Comparison of ENCODE assay signal across 8 mouse cellular contexts in genomic region chr12:80834156-80834900, GRCm38 (mm10). TPM values are rescaled to one million over a fixed set of nuclear protein-coding genes. Genes with fewer than 3 reads are reported as not detected.
DNase-seq lines count a peak whose midpoint lies in the region; ATAC-seq lines count a peak whose summit lies in the region.

No protein-coding gene starts in this region.

- H3K4me2 ChIP-seq in stomach, embryonic 16.5 days (ENCODE audit: low read depth, low read length), result no peak overlapping the region

- H3K27ac ChIP-seq in stomach, embryonic 16.5 days (ENCODE audit: low read length), result peak overlapping the region; percentile 69; the same call in 1 of the 2 replicates

- no peaks in the 10 kb centered on the region for H3K9me3 ChIP-seq in stomach, embryonic 16.5 days (replicated peaks; ENCODE audit: control insufficient read depth, low read length)

- intact Hi-C loops in left cerebral cortex, postnatal 36 days (cut with DNase I), result no loop called here

- peak; percentile 73; the same call in 1 of the 2 replicates for ATAC-seq in stomach, embryonic 16.5 days (ENCODE audit: insufficient read depth, low FRiP score)

- WGBS in stomach, embryonic 16.5 days, result 75% methylated on average over 3 of the region's 3 CpGs

- H3K9ac ChIP-seq in stomach, embryonic 16.5 days (ENCODE audit: low read length), result no peak overlapping the region

- H3K36me3 ChIP-seq in stomach, embryonic 16.5 days (ENCODE audit: control insufficient read depth, insufficient read depth, low read length), result no peaks in the 10 kb centered on the region

- DNase-seq in ovary, postnatal 36 days (ENCODE audit: low spot score), result peak; percentile 27
- DNase-seq in ovary, postnatal 14 days (ENCODE audit: low spot score), result no peak
- peak; percentile 69 for DNase-seq in cerebellum, adult 9-11 months
- peak; percentile 46 to 56 for DNase-seq in kidney, postnatal 4 days
- no peak for DNase-seq in neural tube, embryonic 10.5 days (ENCODE audit: extremely low spot score, low spot score)
- no peak for DNase-seq in embryo, embryonic 10 days (ENCODE audit: low spot score)
- no peak for DNase-seq in left cerebral cortex, postnatal 36 days (ENCODE audit: low spot score in 2 of 2)

- H3K4me3 ChIP-seq in stomach, embryonic 16.5 days (replicated peaks; ENCODE audit: low read length), result no peak overlapping the region

- H3K27me3 ChIP-seq in stomach, embryonic 16.5 days (ENCODE audit: control insufficient read depth, insufficient read depth, low read length), result no peaks in the 10 kb centered on the region

- peaks cover 22% of the 10 kb centered on the region for H3K4me1 ChIP-seq in stomach, embryonic 16.5 days (ENCODE audit: control insufficient read depth, insufficient read depth, low read length)

RNA-seq across cellular contexts. Expression of gene Susd6, which starts 44.0 kb away (rescaled TPM):
- 17.6 and 18.5 TPM in 2 replicates for polyA plus RNA-seq in stomach, embryonic 16.5 days (2015; fragmentation: Nextera tagmentation; extraction: Ambion mirVana)
- total RNA-seq in left cerebral cortex, postnatal 36 days (2021), result 10 to 100 TPM; 31.6 to 40.0 TPM

Comparison
In these comparisons a context has a peak if more than half of its experiments do, and no peak if none do; other contexts are left out.
1. DNase-seq: peak in ovary, postnatal 36 days (single experiment), cerebellum, adult 9-11 months (single experiment) and kidney, postnatal 4 days (2 of 2); none in ovary, postnatal 14 days (single experiment), neural tube, embryonic 10.5 days (single experiment), embryo, embryonic 10 days (single experiment) and left cerebral cortex, postnatal 36 days (0 of 2).